8 mouse cellular contexts compared by ENCODE assay signal in the genomic region with DNA sequence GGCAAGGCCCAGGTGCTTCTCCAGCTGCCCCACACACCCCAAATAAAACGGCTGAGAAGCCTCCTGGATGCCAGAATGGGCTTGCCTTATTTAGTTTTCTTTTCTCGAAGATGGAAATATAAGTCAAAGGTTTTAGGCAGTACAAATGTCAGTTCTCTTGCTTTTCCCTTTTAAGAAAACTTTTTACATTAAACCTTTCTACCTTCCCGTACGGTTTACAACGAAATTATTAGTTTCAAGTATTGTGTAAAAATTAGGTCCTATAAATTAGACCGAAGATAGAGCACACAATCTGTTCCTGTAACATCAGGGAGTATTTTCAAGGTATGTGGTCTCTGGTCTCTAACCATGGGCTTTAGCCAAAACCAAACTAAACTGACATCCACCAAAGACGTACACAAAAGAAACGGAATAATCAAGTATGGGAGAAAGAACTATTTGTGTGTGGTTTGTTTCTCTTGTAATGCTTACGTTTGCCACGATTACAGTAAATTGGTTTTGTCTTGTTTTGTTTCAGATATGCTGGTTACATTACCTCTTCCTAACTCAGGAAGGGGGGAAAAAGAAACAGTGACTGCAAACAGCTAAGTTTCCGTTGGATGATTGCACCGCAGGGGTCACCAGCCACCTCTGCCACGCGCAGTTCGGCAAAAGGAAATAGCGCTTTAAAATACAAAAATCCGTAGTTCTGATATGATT. TPM values are rescaled to one million over a fixed set of nuclear protein-coding genes. Genes with fewer than 3 reads are reported as not detected.
A peak's percentile ranks its signal among the peaks of the same experiment; 100 is the strongest.
DNase-seq lines count a peak whose midpoint lies in the region; ATAC-seq lines count a peak whose summit lies in the region.

No protein-coding gene starts in this region.

- H3K27ac ChIP-seq in kidney, embryonic 15.5 days, result peak overlapping the region; percentile 97
- H3K27ac ChIP-seq in embryonic facial prominence, embryonic 14.5 days (replicated peaks; ENCODE audit: low read depth, low read length), result peak overlapping the region; percentile 83; the same call in 1 of the 2 replicates
- H3K27ac ChIP-seq in intestine, embryonic 14.5 days (ENCODE audit: low read depth), result no peak overlapping the region

- H3K36me3 ChIP-seq in kidney, embryonic 15.5 days, result no peaks in the 10 kb centered on the region
- no peaks in the 10 kb centered on the region for H3K36me3 ChIP-seq in embryonic facial prominence, embryonic 14.5 days (ENCODE audit: control insufficient read depth, insufficient read depth, low read length)
- no peaks in the 10 kb centered on the region for H3K36me3 ChIP-seq in intestine, embryonic 14.5 days (ENCODE audit: control insufficient read depth, insufficient read depth, low read length)

- DNase-seq in kidney, postnatal 36 days, result no peak
- DNase-seq in embryonic facial prominence, embryonic 14.5 days (ENCODE audit: low spot score), result no peak
- DNase-seq in intestine, embryonic 14.5 days (ENCODE audit: low spot score), result no peak
- peak; percentile 5 for DNase-seq in naive thymus-derived CD4-positive, alpha-beta T cell, adult 2 months (ENCODE audit: low read depth)
- no peak for DNase-seq in layer of hippocampus, postnatal 14 days (ENCODE audit: low spot score in 2 of 2)
- no peak for DNase-seq in left cerebral cortex, postnatal 4 days

- H3K4me2 ChIP-seq in kidney, embryonic 15.5 days, result peak overlapping the region; percentile 89
- H3K4me2 ChIP-seq in embryonic facial prominence, embryonic 14.5 days (ENCODE audit: low read depth, low read length), result peak overlapping the region; percentile 89
- H3K4me2 ChIP-seq in intestine, embryonic 14.5 days (ENCODE audit: low read length), result peak overlapping the region; percentile 64

- no peak for ATAC-seq in kidney, embryonic 15.5 days (replicated peaks; ENCODE audit: low FRiP score)
- no peak for ATAC-seq in embryonic facial prominence, embryonic 14.5 days (ENCODE audit: low read depth)
- ATAC-seq in intestine, embryonic 14.5 days (replicated peaks; ENCODE audit: low FRiP score, low TSS enrichment, low read depth), result no peak
- no peak for ATAC-seq in CD4-positive, CD25-positive, alpha-beta regulatory T cell, adult 4 months

- peak overlapping the region; percentile 82 for H3K9ac ChIP-seq in kidney, embryonic 15.5 days
- peak overlapping the region; percentile 71 for H3K9ac ChIP-seq in embryonic facial prominence, embryonic 14.5 days (ENCODE audit: low read depth, low read length)
- H3K9ac ChIP-seq in intestine, embryonic 14.5 days (ENCODE audit: low read length), result no peak overlapping the region

- intact Hi-C loops in left cerebral cortex, postnatal 4 days (cut with DNase I), result loop anchor here (10.0 kb wide), 1 partner anchor 292 kb away; no protein-coding TSS in a partner anchor

- no peaks in the 10 kb centered on the region for H3K9me3 ChIP-seq in kidney, embryonic 15.5 days (replicated peaks)
- no peaks in the 10 kb centered on the region for H3K9me3 ChIP-seq in embryonic facial prominence, embryonic 14.5 days (ENCODE audit: control insufficient read depth, low read length)
- no peaks in the 10 kb centered on the region for H3K9me3 ChIP-seq in intestine, embryonic 14.5 days (ENCODE audit: control insufficient read depth, low read length)

- WGBS in kidney, embryonic 15.5 days, result 7% methylated on average over 17 of the region's 17 CpGs
- 5% methylated on average over 17 of the region's 17 CpGs for WGBS in embryonic facial prominence, embryonic 14.5 days
- 7% methylated on average over 17 of the region's 17 CpGs for WGBS in intestine, embryonic 14.5 days

- H3K27me3 ChIP-seq in kidney, embryonic 15.5 days, result peaks cover 61% of the 10 kb centered on the region
- peaks cover 35% of the 10 kb centered on the region for H3K27me3 ChIP-seq in embryonic facial prominence, embryonic 14.5 days (replicated peaks; ENCODE audit: control insufficient read depth, insufficient read depth, low read length)
- peaks cover 76% of the 10 kb centered on the region for H3K27me3 ChIP-seq in intestine, embryonic 14.5 days (replicated peaks; ENCODE audit: control insufficient read depth, insufficient read depth, low read length)

- peak overlapping the region; percentile 69 for H3K4me3 ChIP-seq in kidney, embryonic 15.5 days (replicated peaks)
- H3K4me3 ChIP-seq in embryonic facial prominence, embryonic 14.5 days (ENCODE audit: low read depth, low read length), result peak overlapping the region; percentile 58
- H3K4me3 ChIP-seq in intestine, embryonic 14.5 days (ENCODE audit: low read depth, low read length), result no peak overlapping the region

- H3K4me1 ChIP-seq in kidney, embryonic 15.5 days, result peaks cover 55% of the 10 kb centered on the region
- peaks cover 12% of the 10 kb centered on the region for H3K4me1 ChIP-seq in embryonic facial prominence, embryonic 14.5 days (ENCODE audit: control insufficient read depth, insufficient read depth, low read length)
- peaks cover 12% of the 10 kb centered on the region for H3K4me1 ChIP-seq in intestine, embryonic 14.5 days (replicated peaks; ENCODE audit: control insufficient read depth, insufficient read depth, low read length)

RNA-seq across cellular contexts. Expression of a gene that starts 41.3 kb away (rescaled TPM):
- polyA plus RNA-seq in kidney, embryonic 15.5 days (2015; fragmentation: Nextera tagmentation; extraction: Ambion mirVana), result 66.4 and 72.7 TPM in 2 replicates
- polyA plus RNA-seq in embryonic facial prominence, embryonic 14.5 days (2014; fragmentation: Nextera tagmentation; extraction: Ambion mirVana), result 13.0 and 18.9 TPM in 2 replicates
- polyA plus RNA-seq in intestine, embryonic 14.5 days (2014; fragmentation: Nextera tagmentation; extraction: Ambion mirVana), result 15.2 and 17.6 TPM in 2 replicates
- total RNA-seq in layer of hippocampus, postnatal 14 days (2021), result 1 to 10 TPM; 5.0 to 6.9 TPM
- under 1 TPM in 1 of 2 experiments, not detected in 1; 0.39 TPM for polyA plus RNA-seq in CD4-positive, CD25-positive, alpha-beta regulatory T cell, adult 4 months (2017; shearing (Covaris generic))
- total RNA-seq in left cerebral cortex, postnatal 4 days (2021), result 1 to 10 TPM; 5.3 to 6.0 TPM

Comparison
In these comparisons a context has a peak if more than half of its experiments do, and no peak if none do; other contexts are left out.
1. RNA of a gene that starts 41.3 kb away (polyA plus RNA-seq): 66.4 to 72.7 TPM in kidney, embryonic 15.5 days, 15.2 to 17.6 TPM in intestine, embryonic 14.5 days and 13.0 to 18.9 TPM in embryonic facial prominence, embryonic 14.5 days; 0.39 TPM in CD4-positive, CD25-positive, alpha-beta regulatory T cell, adult 4 months; every median in the first group is over 10 times any median in the second.
2. Peak in every context shown above with its lines, with median percentiles within 50 percentile points of each other: H3K4me2 ChIP-seq.